Mouse (Mus musculus) hindbrain, embryonic 16.5 days (tissue): ENCODE data around the gene Lrrc7. TPM values are rescaled to one million over a fixed set of nuclear protein-coding genes. Genes with fewer than 3 reads are reported as not detected.

Experiments
- ATAC-seq: fragments of 200-750 bp; cut with Nextera tagmentation; 2 replicates; pipeline ENCODE4 v1.8.0; 2017; ENCODE audit warnings: moderate TSS enrichment, moderate library complexity
- H3K27ac ChIP-seq: fragments of 300-500 bp; sonication (generic); 2 replicates; pipeline ENCODE4 v1.5.1; 2014; ENCODE audit warnings: low read depth, mild to moderate bottlenecking, control low read depth, low read length, moderate library complexity
- H3K27me3 ChIP-seq: fragments of 300-500 bp; sonication (generic); replicated peaks from 2 replicates; pipeline ENCODE4 v1.6.1; 2014; ENCODE audit warnings: low read length; ENCODE audit not compliant: control insufficient read depth, insufficient read depth
- H3K36me3 ChIP-seq: fragments of 300-500 bp; sonication (generic); 2 replicates; pipeline ENCODE4 v1.6.1; 2014; ENCODE audit warnings: mild to moderate bottlenecking, low read length, moderate library complexity, mixed read lengths; ENCODE audit not compliant: control insufficient read depth, insufficient read depth
- H3K4me1 ChIP-seq: fragments of 300-500 bp; sonication (generic); 2 replicates; pipeline ENCODE4 v1.6.1; 2014; ENCODE audit warnings: low read depth, low read length; ENCODE audit not compliant: control insufficient read depth, insufficient read depth
- H3K4me2 ChIP-seq: fragments of 300-500 bp; sonication (generic); 2 replicates; pipeline ENCODE4 v1.6.1; 2014; ENCODE audit warnings: mild to moderate bottlenecking, low read length, control low read depth, moderate library complexity
- H3K4me3 ChIP-seq: fragments of 300-500 bp; sonication (generic); 2 replicates; pipeline ENCODE4 v1.5.1; 2014; ENCODE audit warnings: mild to moderate bottlenecking, low read length, control low read depth, moderate library complexity
- H3K9ac ChIP-seq: fragments of 300-500 bp; sonication (generic); 2 replicates; pipeline ENCODE4 v1.6.1; 2014; ENCODE audit warnings: low read depth, mild to moderate bottlenecking, control low read depth, low read length, moderate library complexity
- H3K9me3 ChIP-seq: fragments of 300-500 bp; sonication (generic); 2 replicates; pipeline ENCODE4 v1.6.1; 2014; ENCODE audit warnings: mild to moderate bottlenecking, low read length, moderate library complexity; ENCODE audit not compliant: control insufficient read depth
- WGBS: fragments of 180-500 bp; shearing (Covaris S2); extraction: QIAGEN DNeasy Blood & Tissue Kit; methylation state at CpG from one replicate; pipeline ENCODE4 v1.1.7; 2014; 5-methylcytosine and 5-hydroxymethylcytosine counted together
- polyA plus RNA-seq: library from polyadenylated mRNA; unstranded; fragments of >200 nt; fragmentation: Nextera tagmentation; extraction: Ambion mirVana; gene quantifications from 2 replicates; pipeline ENCODE4 v1.2.1, GENCODE M21; 2015

Gene Lrrc7
- polyA plus RNA-seq, 1 experiment from 2014 or later = 10.7 TPM

- Histone ChIP-seq H3K9me3 (no peaks in the 10 kb centered on the region), H3K4me1 (no peaks in the 10 kb centered on the region), H3K9ac (no peak overlapping the region), H3K27ac (no peak overlapping the region), H3K4me3 (no peak overlapping the region), H3K27me3 (no peaks in the 10 kb centered on the region), H3K36me3 (no peaks in the 10 kb centered on the region), H3K4me2 (no peak overlapping the region)
- 0 out of 2 replicates have a peak, but pooled peaks have one; percentile 27 for ATAC-seq
- WGBS = 51% methylated on average over 4 of the region's 4 CpGs
Measured at GRCm38 (mm10) chr3:158076685-158077379, 485.2 kb downstream of the Lrrc7 start.

- Histone ChIP-seq H3K9me3 (no peaks in the 10 kb centered on the region), H3K27ac (no peak overlapping the region), H3K4me1 (no peaks in the 10 kb centered on the region), H3K36me3 (no peaks in the 10 kb centered on the region), H3K27me3 (no peaks in the 10 kb centered on the region), H3K4me2 (no peak overlapping the region), H3K9ac (no peak overlapping the region), H3K4me3 (no peak overlapping the region)
- WGBS = 88% methylated on average over 2 of the region's 2 CpGs
- ATAC-seq = no peak
Measured at GRCm38 (mm10) chr3:158075004-158075403, 487.0 kb downstream of the Lrrc7 start.

GRCm38 (mm10) chr3:158068613-158069263 lies 493.3 kb downstream of the Lrrc7 start:
- WGBS = 67% methylated on average over 9 of the region's 9 CpGs
- no peak overlapping the region for H3K4me3 ChIP-seq
- no peaks in the 10 kb centered on the region for H3K27me3 ChIP-seq
- no peak overlapping the region for H3K27ac ChIP-seq
- no peak overlapping the region for H3K9ac ChIP-seq
- ATAC-seq = no peak
- H3K4me1 ChIP-seq = no peaks in the 10 kb centered on the region
- H3K36me3 ChIP-seq = peaks cover 5% of the 10 kb centered on the region; the same call in 1 of the 2 replicates
- no peak overlapping the region for H3K4me2 ChIP-seq
- no peaks in the 10 kb centered on the region for H3K9me3 ChIP-seq

- no peaks in the 10 kb centered on the region for H3K9me3 ChIP-seq
- H3K4me1 ChIP-seq = no peaks in the 10 kb centered on the region
- H3K36me3 ChIP-seq = peaks cover 5% of the 10 kb centered on the region; the same call in 1 of the 2 replicates
- ATAC-seq = no peak
- no peak overlapping the region for H3K4me2 ChIP-seq
- H3K27ac ChIP-seq = no peak overlapping the region
- H3K27me3 ChIP-seq = no peaks in the 10 kb centered on the region
- no peak overlapping the region for H3K4me3 ChIP-seq
- 86% methylated on average over 7 of the region's 7 CpGs for WGBS
- no peak overlapping the region for H3K9ac ChIP-seq
Measured at GRCm38 (mm10) chr3:158067916-158068315, 494.1 kb downstream of the Lrrc7 start.

- ATAC-seq = no peak
- H3K4me3 ChIP-seq = no peak overlapping the region
Measured at GRCm38 (mm10) chr3:158065256-158065655, 496.8 kb downstream of the Lrrc7 start.

GRCm38 (mm10) chr3:158061811-158062523 lies 500.1 kb downstream of the Lrrc7 start:
- H3K36me3 ChIP-seq = peaks cover 13% of the 10 kb centered on the region
- 0 out of 2 replicates have a peak, but pooled peaks have one; percentile 37 for ATAC-seq
- H3K27ac ChIP-seq = no peak overlapping the region
- H3K4me2 ChIP-seq = no peak overlapping the region
- no peak overlapping the region for H3K9ac ChIP-seq
- H3K4me3 ChIP-seq = no peak overlapping the region
- 95% methylated on average over 5 of the region's 5 CpGs for WGBS
- no peaks in the 10 kb centered on the region for H3K27me3 ChIP-seq
- H3K4me1 ChIP-seq = no peaks in the 10 kb centered on the region
- H3K9me3 ChIP-seq = no peaks in the 10 kb centered on the region

More at GRCm38 (mm10) chr3:158065256-158065655, 496.8 kb downstream of the Lrrc7 start:
- Histone ChIP-seq H3K27ac (no peak overlapping the region), H3K4me2 (no peak overlapping the region), H3K9ac (no peak overlapping the region), H3K9me3 (no peaks in the 10 kb centered on the region), H3K27me3 (no peaks in the 10 kb centered on the region), H3K36me3 (peaks cover 5% of the 10 kb centered on the region; the same call in 1 of the 2 replicates), H3K4me1 (no peaks in the 10 kb centered on the region)
- WGBS = 90% methylated on average over 2 of the region's 2 CpGs

- WGBS = 81% methylated on average over 2 of the region's 2 CpGs
- no peak overlapping the region for H3K9ac ChIP-seq
Measured at GRCm38 (mm10) chr3:158060621-158061291, 501.3 kb downstream of the Lrrc7 start.

GRCm38 (mm10) chr3:158049508-158049907 lies 512.5 kb downstream of the Lrrc7 start:
- Histone ChIP-seq H3K36me3 (0 out of 2 replicates have a peak, but pooled peaks cover 2% of the 10 kb centered on the region), H3K9me3 (no peaks in the 10 kb centered on the region), H3K4me1 (no peaks in the 10 kb centered on the region), H3K4me3 (no peak overlapping the region), H3K9ac (no peak overlapping the region), H3K4me2 (no peak overlapping the region), H3K27me3 (no peaks in the 10 kb centered on the region), H3K27ac (no peak overlapping the region)
- WGBS = 81% methylated on average over 2 of the region's 2 CpGs
- ATAC-seq = no peak

More at GRCm38 (mm10) chr3:158060621-158061291, 501.3 kb downstream of the Lrrc7 start:
- Histone ChIP-seq H3K27ac (no peak overlapping the region), H3K27me3 (no peaks in the 10 kb centered on the region), H3K4me1 (no peaks in the 10 kb centered on the region), H3K36me3 (peaks cover 22% of the 10 kb centered on the region), H3K4me2 (no peak overlapping the region), H3K4me3 (no peak overlapping the region), H3K9me3 (no peaks in the 10 kb centered on the region)
- no peak for ATAC-seq
